Mouse (Mus musculus) heart, postnatal 0 days (tissue): ENCODE data around the gene Gm20481.
A peak's percentile ranks its signal among the peaks of the same experiment; 100 is the strongest.

Experiments
- CTCF ChIP-seq: IDR thresholded peaks from 2 replicates; pipeline ENCODE4 v1.5.1; 2016; ENCODE audit warnings: antibody characterized with exemption, control low read depth, low read depth
- EP300 ChIP-seq: IDR thresholded peaks from 2 replicates; pipeline ENCODE4 v1.6.1; 2016; ENCODE audit warnings: antibody characterized with exemption, low read depth

DNA sequence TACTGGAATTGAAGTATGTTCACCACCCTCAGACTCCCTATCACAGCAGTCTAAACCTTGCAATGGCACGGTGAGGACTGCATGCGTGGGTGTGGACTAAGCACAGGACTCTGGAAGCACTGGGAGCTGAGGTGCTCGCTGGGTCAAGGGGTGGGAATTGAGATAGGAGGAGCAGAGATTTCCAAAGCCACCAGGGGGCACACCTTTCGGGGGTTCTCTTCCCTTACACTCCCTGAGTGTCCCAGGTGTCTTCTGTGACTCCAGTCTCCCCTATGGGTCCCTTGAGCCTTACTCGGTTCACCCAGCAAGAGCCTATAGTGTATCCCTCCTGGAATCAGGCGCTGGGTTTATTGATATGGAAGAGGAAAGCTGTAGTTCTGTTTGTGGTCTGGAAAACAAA lies 46.8 kb upstream of the Gm20481 start:
- no peak for TF ChIP-seq EP300
- peak; percentile 20; the same call in 1 of the 2 replicates for TF ChIP-seq CTCF
